Mouse (Mus musculus) intestine, embryonic 15.5 days (tissue): ENCODE results near the gene Agfg1. TPM values are rescaled to one million over a fixed set of nuclear protein-coding genes. Genes with fewer than 3 reads are reported as not detected.

Source experiments
- ATAC-seq: fragments of 200-750 bp; cut with Nextera tagmentation; 2 replicates; pipeline ENCODE4 v1.8.0; 2017; ENCODE audit warnings: moderate TSS enrichment, moderate library complexity
- H3K27ac ChIP-seq: fragments of 300-500 bp; sonication (generic); 2 replicates; pipeline ENCODE4 v1.5.1; 2015; ENCODE audit warnings: mild to moderate bottlenecking, inconsistent platforms
- H3K27me3 ChIP-seq: fragments of 300-500 bp; sonication (generic); replicated peaks from 2 replicates; pipeline ENCODE4 v1.6.1; 2015; ENCODE audit warnings: inconsistent platforms
- H3K36me3 ChIP-seq: fragments of 300-500 bp; sonication (generic); 2 replicates; pipeline ENCODE4 v1.6.1; 2015; ENCODE audit warnings: inconsistent platforms
- H3K4me1 ChIP-seq: fragments of 300-500 bp; sonication (generic); replicated peaks from 2 replicates; pipeline ENCODE4 v1.6.1; 2015; ENCODE audit warnings: inconsistent platforms
- H3K4me2 ChIP-seq: fragments of 300-500 bp; sonication (generic); replicated peaks from 2 replicates; pipeline ENCODE4 v1.6.1; 2015; ENCODE audit warnings: mild to moderate bottlenecking, inconsistent platforms
- H3K4me3 ChIP-seq: fragments of 300-500 bp; sonication (generic); replicated peaks from 2 replicates; pipeline ENCODE4 v1.5.1; 2015; ENCODE audit warnings: inconsistent platforms
- H3K9ac ChIP-seq: fragments of 300-500 bp; sonication (generic); 2 replicates; pipeline ENCODE4 v1.6.1; 2015; ENCODE audit warnings: inconsistent platforms
- H3K9me3 ChIP-seq: fragments of 300-500 bp; sonication (generic); 2 replicates; pipeline ENCODE4 v1.6.1; 2016; ENCODE audit warnings: inconsistent platforms
- WGBS: fragments of 180-500 bp; shearing (Covaris S2); methylation state at CpG from one replicate; pipeline ENCODE4 v1.1.7; 2015; 5-methylcytosine and 5-hydroxymethylcytosine counted together
- polyA plus RNA-seq: library from polyadenylated mRNA; unstranded; fragments of >200 nt; fragmentation: Nextera tagmentation; extraction: Ambion mirVana; gene quantifications from 2 replicates; pipeline ENCODE4 v1.2.1, GENCODE M21; 2015

The Agfg1 gene
- 33.0 and 35.7 TPM in 2 replicates for polyA plus RNA-seq

DNA sequence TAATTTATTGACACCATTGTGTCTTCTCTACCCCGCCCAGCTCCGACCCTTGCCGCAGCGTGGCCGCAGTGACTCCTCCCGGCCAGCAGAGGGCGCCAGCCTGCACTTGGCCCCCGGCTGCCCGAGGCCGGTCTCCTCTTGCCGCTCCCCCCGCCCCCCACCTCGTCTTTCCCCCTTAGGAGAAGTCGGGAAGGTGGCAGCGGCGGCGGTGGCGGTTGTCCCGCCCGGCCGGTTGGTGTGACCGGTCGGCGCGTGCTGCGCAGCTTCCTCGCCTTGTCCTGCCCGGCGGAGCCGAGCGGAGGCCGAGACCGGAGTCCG lies at the start of gene Agfg1:
Gene Agfg1 (plus strand): TSS at position 188 of the 318 bp plus-strand sequence.
- ATAC-seq = peak; percentile 90
- H3K9me3 ChIP-seq = no peaks in the 10 kb centered on the region
- H3K4me1 ChIP-seq = 0 out of 2 replicates have a peak, but pooled peaks cover 2% of the 10 kb centered on the region
- H3K4me3 ChIP-seq = peak within 1 kb of the TSS; percentile 98
- no peaks in the 10 kb centered on the region for H3K27me3 ChIP-seq
- H3K9ac ChIP-seq = peak within 1 kb of the TSS; percentile 96
- H3K4me2 ChIP-seq = peak within 1 kb of the TSS; percentile 77
- under 1% methylated on average over 34 of the region's 34 CpGs for WGBS
- H3K27ac ChIP-seq = peak within 1 kb of the TSS; percentile 84
- H3K36me3 ChIP-seq = no peaks in the 10 kb centered on the region

- H3K9ac ChIP-seq = no peak overlapping the region
- H3K4me3 ChIP-seq = no peak overlapping the region
- H3K27ac ChIP-seq = no peak overlapping the region
- WGBS = 83% methylated on average over 11 of the region's 11 CpGs
- no peak overlapping the region for H3K4me2 ChIP-seq
- no peaks in the 10 kb centered on the region for H3K27me3 ChIP-seq
- ATAC-seq = no peak
- no peaks in the 10 kb centered on the region for H3K9me3 ChIP-seq
- H3K4me1 ChIP-seq = no peaks in the 10 kb centered on the region
- H3K36me3 ChIP-seq = no peaks in the 10 kb centered on the region
Observed at GRCm38 (mm10) chr1:82791105-82791504, 48.2 kb upstream of the Agfg1 start.

GRCm38 (mm10) chr1:82792238-82792637 lies 47.0 kb upstream of the Agfg1 start:
- Histone ChIP-seq H3K27ac (no peak overlapping the region), H3K4me3 (no peak overlapping the region), H3K27me3 (no peaks in the 10 kb centered on the region), H3K4me2 (no peak overlapping the region), H3K9me3 (no peaks in the 10 kb centered on the region), H3K9ac (no peak overlapping the region), H3K4me1 (no peaks in the 10 kb centered on the region), H3K36me3 (no peaks in the 10 kb centered on the region)
- no peak for ATAC-seq
- WGBS = 94% methylated on average over 6 of the region's 6 CpGs

- WGBS = 79% methylated on average over 3 of the region's 3 CpGs
- no peak overlapping the region for H3K9ac ChIP-seq
- no peaks in the 10 kb centered on the region for H3K9me3 ChIP-seq
- H3K36me3 ChIP-seq = no peaks in the 10 kb centered on the region
- H3K27ac ChIP-seq = no peak overlapping the region
- no peak overlapping the region for H3K4me2 ChIP-seq
- no peaks in the 10 kb centered on the region for H3K4me1 ChIP-seq
- H3K4me3 ChIP-seq = no peak overlapping the region
- H3K27me3 ChIP-seq = no peaks in the 10 kb centered on the region
- ATAC-seq = no peak
Observed at GRCm38 (mm10) chr1:82793110-82793509, 46.2 kb upstream of the Agfg1 start.

DNA sequence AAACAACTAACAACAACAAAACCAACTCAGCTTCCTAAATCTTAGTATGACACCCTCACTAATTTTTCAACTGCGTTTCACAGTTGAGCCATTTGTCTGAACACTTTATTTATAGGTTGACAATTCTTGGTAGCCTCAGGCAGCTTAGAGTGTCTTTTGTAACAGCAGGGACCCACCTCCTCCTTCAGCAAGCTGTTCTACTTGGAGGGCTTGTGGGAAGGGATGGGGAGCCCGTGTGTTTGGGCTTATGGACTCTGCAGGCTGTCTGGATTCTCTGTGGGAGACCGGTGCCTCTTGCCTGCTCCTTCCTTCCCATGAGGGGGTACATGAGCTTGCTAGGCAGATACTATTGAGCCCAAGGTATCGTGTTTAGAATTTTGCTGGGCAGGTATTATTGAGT lies 45.3 kb upstream of the Agfg1 start:
- Histone ChIP-seq H3K27ac (no peak overlapping the region), H3K9ac (no peak overlapping the region), H3K36me3 (no peaks in the 10 kb centered on the region), H3K4me2 (no peak overlapping the region), H3K4me3 (no peak overlapping the region), H3K4me1 (no peaks in the 10 kb centered on the region), H3K27me3 (no peaks in the 10 kb centered on the region), H3K9me3 (no peaks in the 10 kb centered on the region)
- 69% methylated on average over 4 of the region's 4 CpGs for WGBS
- no peak for ATAC-seq

GRCm38 (mm10) chr1:82795211-82795610 lies 44.1 kb upstream of the Agfg1 start:
- no peaks in the 10 kb centered on the region for H3K9me3 ChIP-seq
- ATAC-seq = 0 out of 2 replicates have a peak, but pooled peaks have one; percentile 20
- no peak overlapping the region for H3K27ac ChIP-seq
- H3K4me1 ChIP-seq = no peaks in the 10 kb centered on the region
- H3K9ac ChIP-seq = no peak overlapping the region
- H3K4me3 ChIP-seq = no peak overlapping the region
- no peak overlapping the region for H3K4me2 ChIP-seq
- H3K27me3 ChIP-seq = no peaks in the 10 kb centered on the region
- WGBS = 81% methylated on average over 2 of the region's 2 CpGs
- no peaks in the 10 kb centered on the region for H3K36me3 ChIP-seq

- Histone ChIP-seq H3K4me3 (no peak overlapping the region), H3K36me3 (no peaks in the 10 kb centered on the region), H3K27me3 (no peaks in the 10 kb centered on the region), H3K9me3 (no peaks in the 10 kb centered on the region), H3K9ac (no peak overlapping the region), H3K4me2 (no peak overlapping the region), H3K4me1 (no peaks in the 10 kb centered on the region), H3K27ac (no peak overlapping the region)
- 56% methylated on average over 18 of the region's 18 CpGs for WGBS
- no peak for ATAC-seq
Observed at GRCm38 (mm10) chr1:82795702-82796443, 43.4 kb upstream of the Agfg1 start.

DNA sequence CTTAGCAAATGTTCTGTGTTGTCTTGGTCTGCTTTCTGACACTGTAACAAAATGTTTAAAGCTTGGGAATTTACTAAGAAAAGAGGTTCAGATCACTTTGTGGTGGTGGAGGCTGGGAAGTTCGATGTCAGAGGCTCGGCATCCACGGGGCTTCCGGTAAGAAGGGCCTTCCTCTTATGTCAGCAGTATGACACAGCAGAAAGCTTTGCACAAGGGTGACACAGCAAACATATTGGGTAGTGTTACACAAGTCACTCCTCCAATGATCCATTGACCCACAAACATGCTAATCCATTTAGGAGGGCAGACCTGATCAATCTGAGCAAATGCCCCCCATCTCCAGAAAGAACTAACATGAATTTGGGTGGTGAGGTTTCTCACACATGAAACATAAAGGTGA lies 42.2 kb upstream of the Agfg1 start:
- H3K9ac ChIP-seq = no peak overlapping the region
- no peak for ATAC-seq
- no peak overlapping the region for H3K27ac ChIP-seq
- H3K27me3 ChIP-seq = no peaks in the 10 kb centered on the region
- no peaks in the 10 kb centered on the region for H3K36me3 ChIP-seq
- no peak overlapping the region for H3K4me2 ChIP-seq
- 90% methylated on average over 4 of the region's 4 CpGs for WGBS
- no peak overlapping the region for H3K4me3 ChIP-seq
- H3K4me1 ChIP-seq = no peaks in the 10 kb centered on the region
- H3K9me3 ChIP-seq = no peaks in the 10 kb centered on the region

DNA sequence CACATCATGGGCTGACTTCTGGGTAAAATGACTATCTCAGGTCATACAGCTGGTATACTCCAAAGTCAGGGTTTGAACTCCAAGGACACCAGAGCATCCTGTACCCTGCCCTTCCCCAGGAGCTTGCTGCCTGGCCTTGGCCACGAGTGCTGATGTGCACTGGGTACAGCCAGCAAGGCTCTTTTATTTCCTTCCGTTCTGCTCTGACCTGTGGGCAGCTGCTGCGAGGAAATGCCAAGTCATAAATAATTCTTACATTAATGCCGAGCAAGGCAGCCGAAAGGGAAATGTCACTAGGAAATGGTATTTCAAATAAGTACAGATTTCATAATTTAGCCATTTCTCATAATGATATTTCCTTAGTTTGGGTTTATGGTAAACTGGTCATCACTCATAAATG lies 41.0 kb upstream of the Agfg1 start:
- Histone ChIP-seq H3K9me3 (no peaks in the 10 kb centered on the region), H3K36me3 (no peaks in the 10 kb centered on the region), H3K4me3 (no peak overlapping the region), H3K4me2 (no peak overlapping the region), H3K4me1 (no peaks in the 10 kb centered on the region), H3K27ac (no peak overlapping the region), H3K9ac (no peak overlapping the region), H3K27me3 (no peaks in the 10 kb centered on the region)
- ATAC-seq = no peak
- WGBS = 49% methylated on average over 5 of the region's 5 CpGs

- 67% methylated on average over 4 of the region's 4 CpGs for WGBS
- ATAC-seq = peak; percentile 32; the same call in 1 of the 2 replicates
- H3K36me3 ChIP-seq = no peaks in the 10 kb centered on the region
- no peak overlapping the region for H3K4me2 ChIP-seq
- no peak overlapping the region for H3K27ac ChIP-seq
- no peak overlapping the region for H3K9ac ChIP-seq
- no peaks in the 10 kb centered on the region for H3K9me3 ChIP-seq
- H3K4me1 ChIP-seq = no peaks in the 10 kb centered on the region
- H3K27me3 ChIP-seq = no peaks in the 10 kb centered on the region
- no peak overlapping the region for H3K4me3 ChIP-seq
Observed at GRCm38 (mm10) chr1:82798922-82799321, 40.4 kb upstream of the Agfg1 start.

- H3K4me1 ChIP-seq = no peaks in the 10 kb centered on the region
- WGBS = 84% methylated on average over 12 of the region's 12 CpGs
- ATAC-seq = no peak
- H3K36me3 ChIP-seq = no peaks in the 10 kb centered on the region
- no peak overlapping the region for H3K4me2 ChIP-seq
- H3K4me3 ChIP-seq = no peak overlapping the region
- no peak overlapping the region for H3K9ac ChIP-seq
- no peak overlapping the region for H3K27ac ChIP-seq
- H3K9me3 ChIP-seq = no peaks in the 10 kb centered on the region
- no peaks in the 10 kb centered on the region for H3K27me3 ChIP-seq
Observed at GRCm38 (mm10) chr1:82801105-82801783, 38.0 kb upstream of the Agfg1 start.

DNA sequence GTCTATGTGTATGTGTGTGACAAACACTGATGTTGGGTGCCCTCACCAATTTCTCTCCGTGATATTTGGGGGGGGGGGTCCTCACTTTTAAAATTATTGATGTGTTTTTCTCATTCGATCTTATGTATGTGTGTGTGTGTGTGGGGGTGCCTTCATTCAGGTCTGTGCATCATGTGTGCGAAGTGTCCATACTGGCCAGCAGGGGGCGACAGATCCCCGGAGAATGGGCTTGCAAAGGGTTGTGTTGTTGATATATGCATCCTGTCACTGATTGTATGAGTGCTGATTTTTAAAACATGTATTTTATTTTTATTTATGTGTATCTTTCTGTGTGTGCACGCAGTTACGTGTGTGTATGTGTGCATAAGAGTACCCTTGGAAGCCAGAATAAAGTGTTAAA lies 35.7 kb upstream of the Agfg1 start:
- Histone ChIP-seq H3K4me3 (no peak overlapping the region), H3K9ac (no peak overlapping the region), H3K4me2 (no peak overlapping the region), H3K4me1 (no peaks in the 10 kb centered on the region), H3K36me3 (no peaks in the 10 kb centered on the region), H3K9me3 (no peaks in the 10 kb centered on the region), H3K27me3 (no peaks in the 10 kb centered on the region), H3K27ac (no peak overlapping the region)
- WGBS = 74% methylated on average over 7 of the region's 7 CpGs
- ATAC-seq = peak; percentile 37; the same call in 1 of the 2 replicates

DNA sequence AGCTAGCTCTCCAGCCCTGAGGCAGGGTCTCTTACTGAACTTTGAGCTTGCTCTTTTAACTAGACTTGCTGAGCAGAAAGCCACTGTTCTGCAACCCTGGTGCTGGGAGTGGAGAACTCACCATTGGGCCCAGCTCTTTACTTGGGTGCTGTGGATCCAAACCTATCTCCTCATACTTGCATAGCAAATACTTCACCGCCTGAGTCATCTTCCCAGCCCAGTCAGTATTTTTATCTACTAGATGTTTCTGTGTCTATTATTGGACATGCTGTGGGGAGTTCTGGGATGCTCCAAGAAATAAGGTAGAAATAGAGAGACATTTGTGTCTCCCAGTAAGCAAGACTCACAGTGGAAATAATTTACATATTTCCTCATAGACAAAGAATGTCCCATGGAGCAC lies 35.2 kb upstream of the Agfg1 start:
- WGBS = 96% methylated on average over 1 of the region's 1 CpGs
- no peaks in the 10 kb centered on the region for H3K9me3 ChIP-seq
- ATAC-seq = no peak
- no peaks in the 10 kb centered on the region for H3K36me3 ChIP-seq
- no peaks in the 10 kb centered on the region for H3K27me3 ChIP-seq
- no peak overlapping the region for H3K4me2 ChIP-seq
- no peak overlapping the region for H3K4me3 ChIP-seq
- H3K4me1 ChIP-seq = no peaks in the 10 kb centered on the region
- no peak overlapping the region for H3K27ac ChIP-seq
- H3K9ac ChIP-seq = no peak overlapping the region
